Mouse (Mus musculus) kidney, adult 2 months (tissue): ENCODE results near the gene Ern1. TPM values are rescaled to one million over a fixed set of nuclear protein-coding genes. Genes with fewer than 3 reads are reported as not detected.
A peak's percentile ranks its signal among the peaks of the same experiment; 100 is the strongest.

Experiments
- DNase-seq: peaks from one replicate; pipeline ENCODE4 v3.0.0; 2021
- H3K27ac ChIP-seq: fragments of 200-500 bp; 2 replicates; pipeline ENCODE4 v1.5.1; 2012; ENCODE audit warnings: low read depth, low read length, control low read depth, inconsistent platforms; ENCODE audit not compliant: insufficient read depth
- H3K27me3 ChIP-seq: fragments of 200-500 bp; replicated peaks from 2 replicates; pipeline ENCODE4 v1.6.1; 2012; ENCODE audit warnings: mild to moderate bottlenecking, moderate library complexity, low read length, inconsistent platforms; ENCODE audit not compliant: control insufficient read depth, insufficient read depth
- H3K36me3 ChIP-seq: fragments of 200-500 bp; 2 replicates; pipeline ENCODE4 v1.6.1; 2012; ENCODE audit warnings: mild to moderate bottlenecking, moderate library complexity, low read length, inconsistent platforms; ENCODE audit not compliant: control insufficient read depth, insufficient read depth
- H3K4me1 ChIP-seq: fragments of 200-500 bp; 2 replicates; pipeline ENCODE4 v1.6.1; 2011; ENCODE audit warnings: low read length; ENCODE audit not compliant: control insufficient read depth, insufficient read depth
- H3K4me3 ChIP-seq: fragments of 200-500 bp; 2 replicates; pipeline ENCODE4 v1.5.1; 2011; ENCODE audit warnings: mild to moderate bottlenecking, low read depth, low read length, control low read depth; ENCODE audit not compliant: insufficient read depth
- CTCF ChIP-seq: fragments of 200-500 bp; conservative IDR thresholded peaks from 2 replicates; pipeline ENCODE4 v1.5.1; 2011; ENCODE audit warnings: low read depth, mild to moderate bottlenecking, control low read depth, low read length, moderate library complexity, mixed read lengths; ENCODE audit not compliant: insufficient read depth, insufficient read length
- POLR2A ChIP-seq: fragments of 200-500 bp; IDR thresholded peaks from one replicate; pipeline ENCODE4 v1.6.1; 2011; ENCODE audit warnings: low read depth, low read length, control low read depth
- WGBS: fragments of 180-500 bp; shearing (Covaris S2); methylation state at CpG from one replicate; pipeline ENCODE4 v1.1.7; 2018; 5-methylcytosine and 5-hydroxymethylcytosine counted together
- polyA plus RNA-seq: library from polyadenylated mRNA; depleted of rRNA; stranded (reverse); fragments of >200 nt; gene quantifications from 2 replicates; pipeline ENCODE4 v1.2.3, GENCODE M21; 2012

Gene Ern1
- polyA plus RNA-seq, 1 experiment = 12.6 TPM

- H3K4me3 ChIP-seq = no peak overlapping the region
- H3K36me3 ChIP-seq = no peaks in the 10 kb centered on the region; the same call in 1 of the 2 replicates
- WGBS = 95% methylated on average over 5 of the region's 5 CpGs
- no peak overlapping the region for H3K27ac ChIP-seq
- no peaks in the 10 kb centered on the region for H3K27me3 ChIP-seq
- DNase-seq = no peak
- H3K4me1 ChIP-seq = peaks cover 3% of the 10 kb centered on the region; the same call in 1 of the 2 replicates
- no peak for TF ChIP-seq CTCF
- no peak for TF ChIP-seq POLR2A
These were observed 62.5 kb downstream of the Ern1 start for GRCm38 (mm10) chr11:106425201-106425600.

GRCm38 (mm10) chr11:106419262-106420102 lies 68.2 kb downstream of the Ern1 start:
- peaks cover 2% of the 10 kb centered on the region for H3K36me3 ChIP-seq
- no peaks in the 10 kb centered on the region for H3K27me3 ChIP-seq
- WGBS = 75% methylated on average over 9 of the region's 9 CpGs
- H3K27ac ChIP-seq = no peak overlapping the region
- no peak overlapping the region for H3K4me3 ChIP-seq
- DNase-seq = no peak
- TF ChIP-seq POLR2A (no peak), CTCF (no peak)
- no peaks in the 10 kb centered on the region for H3K4me1 ChIP-seq

- Histone ChIP-seq H3K27ac (no peak overlapping the region), H3K4me1 (no peaks in the 10 kb centered on the region), H3K36me3 (peaks cover 2% of the 10 kb centered on the region), H3K27me3 (no peaks in the 10 kb centered on the region), H3K4me3 (no peak overlapping the region)
- DNase-seq = peak; percentile 88
- WGBS = 46% methylated on average over 4 of the region's 4 CpGs
- peak; percentile 97 for TF ChIP-seq CTCF
- TF ChIP-seq POLR2A = no peak
These were observed 68.9 kb downstream of the Ern1 start for GRCm38 (mm10) chr11:106418622-106419196.

- TF ChIP-seq CTCF (no peak), POLR2A (no peak)
- no peaks in the 10 kb centered on the region for H3K4me1 ChIP-seq
- H3K4me3 ChIP-seq = no peak overlapping the region
- 92% methylated on average over 2 of the region's 2 CpGs for WGBS
- no peaks in the 10 kb centered on the region for H3K27me3 ChIP-seq
- H3K27ac ChIP-seq = no peak overlapping the region
- DNase-seq = no peak
- H3K36me3 ChIP-seq = peaks cover 2% of the 10 kb centered on the region
These were observed 69.8 kb downstream of the Ern1 start for GRCm38 (mm10) chr11:106417860-106418259.

GRCm38 (mm10) chr11:106416331-106416730 lies 71.3 kb downstream of the Ern1 start:
- Histone ChIP-seq H3K36me3 (peaks cover 5% of the 10 kb centered on the region), H3K4me3 (no peak overlapping the region), H3K4me1 (no peaks in the 10 kb centered on the region), H3K27ac (no peak overlapping the region), H3K27me3 (no peaks in the 10 kb centered on the region)
- WGBS = 75% methylated on average over 3 of the region's 3 CpGs
- DNase-seq = no peak
- TF ChIP-seq CTCF (no peak), POLR2A (no peak)

- DNase-seq = no peak
- peaks cover 5% of the 10 kb centered on the region for H3K36me3 ChIP-seq
- H3K27ac ChIP-seq = no peak overlapping the region
- WGBS = 80% methylated on average over 3 of the region's 3 CpGs
- no peaks in the 10 kb centered on the region for H3K27me3 ChIP-seq
- no peaks in the 10 kb centered on the region for H3K4me1 ChIP-seq
- no peak for TF ChIP-seq CTCF
- no peak for TF ChIP-seq POLR2A
- H3K4me3 ChIP-seq = no peak overlapping the region
These were observed 74.9 kb downstream of the Ern1 start for GRCm38 (mm10) chr11:106412641-106413360.

GRCm38 (mm10) chr11:106411157-106411556 lies 76.5 kb downstream of the Ern1 start:
- H3K4me3 ChIP-seq = no peak overlapping the region
- H3K27me3 ChIP-seq = no peaks in the 10 kb centered on the region
- WGBS = 87% methylated on average over 2 of the region's 2 CpGs
- H3K27ac ChIP-seq = no peak overlapping the region
- H3K36me3 ChIP-seq = peaks cover 5% of the 10 kb centered on the region
- TF ChIP-seq CTCF (no peak), POLR2A (no peak)
- no peak for DNase-seq
- H3K4me1 ChIP-seq = no peaks in the 10 kb centered on the region
